Mouse (Mus musculus) cerebellum, adult 9-10 months (tissue): Measurements from ENCODE around the gene Cript.

Source experiments
- DNase-seq: peaks from one replicate; pipeline ENCODE4 v3.0.0; 2022

Gene Cript

GRCm38 (mm10) chr17:87025269-87025949, at the start of gene Cript, which contains the start of gene Pigf:
Gene Cript (plus strand): TSS chr17:87025550.
Gene Pigf (minus strand): TSS chr17:87025406.
- DNase-seq = peak; percentile 99

GRCm38 (mm10) chr17:86976387-86976786, 49.0 kb upstream of the Cript start:
- no peak for DNase-seq

GRCm38 (mm10) chr17:86978496-86978895, 46.9 kb upstream of the Cript start:
- DNase-seq = no peak

- DNase-seq = no peak
These were observed 44.1 kb upstream of the Cript start for GRCm38 (mm10) chr17:86981205-86981604.

- DNase-seq = no peak
These were observed 43.6 kb upstream of the Cript start for GRCm38 (mm10) chr17:86981701-86982100.

GRCm38 (mm10) chr17:86982497-86982896, 42.9 kb upstream of the Cript start:
- DNase-seq = no peak

GRCm38 (mm10) chr17:86986449-86987138, 38.8 kb upstream of the Cript start:
- DNase-seq = no peak

GRCm38 (mm10) chr17:86988161-86988560, 37.2 kb upstream of the Cript start:
- DNase-seq = no peak

- DNase-seq = no peak
These were observed 36.7 kb upstream of the Cript start for GRCm38 (mm10) chr17:86988601-86989184.

GRCm38 (mm10) chr17:86991306-86991705, 34.0 kb upstream of the Cript start:
- no peak for DNase-seq

GRCm38 (mm10) chr17:86997323-86997722, 28.0 kb upstream of the Cript start:
- DNase-seq = no peak

- DNase-seq = no peak
These were observed 16.4 kb upstream of the Cript start for GRCm38 (mm10) chr17:87008950-87009349.

GRCm38 (mm10) chr17:87011301-87012019, 13.9 kb upstream of the Cript start:
- DNase-seq = peak; percentile 90

- DNase-seq = no peak
These were observed 5.7 kb upstream of the Cript start for GRCm38 (mm10) chr17:87019692-87020091.

GRCm38 (mm10) chr17:87024491-87025242, 683 bp upstream of the Cript start:
- no peak for DNase-seq

GRCm38 (mm10) chr17:87036141-87037073, 11.1 kb downstream of the Cript start:
- DNase-seq = no peak

- no peak for DNase-seq
These were observed 13.1 kb downstream of the Cript start for GRCm38 (mm10) chr17:87038496-87038895.

GRCm38 (mm10) chr17:87041739-87042138, 16.4 kb downstream of the Cript start:
- no peak for DNase-seq

- peak; percentile 89 for DNase-seq
These were observed 19.0 kb downstream of the Cript start for GRCm38 (mm10) chr17:87044364-87044763.

- no peak for DNase-seq
These were observed 19.4 kb downstream of the Cript start for GRCm38 (mm10) chr17:87044796-87045195.

GRCm38 (mm10) chr17:87049696-87050095, 24.3 kb downstream of the Cript start:
- DNase-seq = no peak
